Mouse (Mus musculus) T-cell, adult 2 months (primary cell): ENCODE measurements around the gene Iffo2.
"Not testable (repeated sequence)": the region's sequence is repeated elsewhere in the genome, so short reads cannot be mapped to it uniquely, and the experiment has no call there.

Experiments
- DNase-seq: peaks from one replicate; pipeline ENCODE4 v3.0.0; 2022; ENCODE audit warnings: low spot score

Gene Iffo2

GRCm38 (mm10) chr4:139530248-139530647 is at the start of gene Iffo2:
Gene Iffo2 (plus strand): TSS chr4:139530548.
- not testable (repeated sequence) for DNase-seq

- no peak for DNase-seq
These were observed 48.9 kb upstream of the Iffo2 start for GRCm38 (mm10) chr4:139481400-139481799.

- no peak for DNase-seq
These were observed 46.8 kb upstream of the Iffo2 start for GRCm38 (mm10) chr4:139483461-139484105.

- no peak for DNase-seq
These were observed 45.9 kb upstream of the Iffo2 start for GRCm38 (mm10) chr4:139484496-139484895.

GRCm38 (mm10) chr4:139487085-139487484 is 43.3 kb upstream of the Iffo2 start:
- no peak for DNase-seq

GRCm38 (mm10) chr4:139488325-139488724 is 42.0 kb upstream of the Iffo2 start:
- DNase-seq, result no peak

- no peak for DNase-seq
These were observed 40.4 kb upstream of the Iffo2 start for GRCm38 (mm10) chr4:139489946-139490345.

- DNase-seq, result no peak
These were observed 39.8 kb upstream of the Iffo2 start for GRCm38 (mm10) chr4:139490413-139491055.

- no peak for DNase-seq
These were observed 38.7 kb upstream of the Iffo2 start for GRCm38 (mm10) chr4:139491541-139492170.

GRCm38 (mm10) chr4:139492258-139492833 is 38.0 kb upstream of the Iffo2 start:
- DNase-seq, result no peak

- DNase-seq, result no peak
These were observed 36.9 kb upstream of the Iffo2 start for GRCm38 (mm10) chr4:139493227-139494025.

GRCm38 (mm10) chr4:139500814-139501213 is 29.5 kb upstream of the Iffo2 start:
- DNase-seq, result no peak

- DNase-seq, result no peak
These were observed 28.6 kb upstream of the Iffo2 start for GRCm38 (mm10) chr4:139501702-139502101.

GRCm38 (mm10) chr4:139503919-139504318 is 26.4 kb upstream of the Iffo2 start:
- no peak for DNase-seq

- DNase-seq, result no peak
These were observed 24.6 kb upstream of the Iffo2 start for GRCm38 (mm10) chr4:139505716-139506115.

GRCm38 (mm10) chr4:139506727-139507126 is 23.6 kb upstream of the Iffo2 start:
- no peak for DNase-seq

GRCm38 (mm10) chr4:139509069-139509468 is 21.3 kb upstream of the Iffo2 start:
- DNase-seq, result no peak

- no peak for DNase-seq
These were observed 18.8 kb upstream of the Iffo2 start for GRCm38 (mm10) chr4:139511557-139511956.

GRCm38 (mm10) chr4:139512985-139513384 is 17.4 kb upstream of the Iffo2 start:
- no peak for DNase-seq

GRCm38 (mm10) chr4:139519221-139519620 is 11.1 kb upstream of the Iffo2 start:
- DNase-seq, result no peak

GRCm38 (mm10) chr4:139521926-139522325 is 8.4 kb upstream of the Iffo2 start:
- DNase-seq, result no peak

GRCm38 (mm10) chr4:139526475-139526874 is 3.9 kb upstream of the Iffo2 start:
- no peak for DNase-seq
